Mouse (Mus musculus) C2C12 (cell line): Measurements from ENCODE around the gene Mitd1. TPM values are rescaled to one million over a fixed set of nuclear protein-coding genes. Genes with fewer than 3 reads are reported as not detected.

Experiments
- H3K27me3 ChIP-seq: one replicate; pipeline ENCODE4 v1.6.1; 2011; ENCODE audit not compliant: control insufficient read depth, insufficient read depth, insufficient read length
- H3K36me3 ChIP-seq: one replicate; pipeline ENCODE4 v1.6.1; 2011; ENCODE audit not compliant: control insufficient read depth, insufficient read depth
- H3K4me3 ChIP-seq: one replicate; pipeline ENCODE4 v1.5.1; 2011; ENCODE audit warnings: mild to moderate bottlenecking, control low read depth; ENCODE audit not compliant: poor library complexity, insufficient read depth, severe bottlenecking
- H3K79me2 ChIP-seq: one replicate; pipeline ENCODE4 v1.6.1; 2011; ENCODE audit not compliant: control insufficient read depth, insufficient read depth
- H3K79me3 ChIP-seq: one replicate; pipeline ENCODE4 v1.6.1; 2011; ENCODE audit warnings: low read depth, control low read depth
- H3ac ChIP-seq: one replicate; pipeline ENCODE3; 2011; ENCODE audit warnings: low read depth; ENCODE audit not compliant: control insufficient read depth, insufficient read length
- CEBPB ChIP-seq: IDR thresholded peaks from one replicate; pipeline ENCODE4 v1.6.1; 2011; ENCODE audit warnings: low read depth, mild to moderate bottlenecking, control low read depth, moderate library complexity
- CTCF ChIP-seq: IDR thresholded peaks from one replicate; pipeline ENCODE4 v1.5.1; 2011; ENCODE audit not compliant: control insufficient read depth, insufficient read depth, insufficient read length
- FOSL1 ChIP-seq: IDR thresholded peaks from one replicate; pipeline ENCODE4 v1.8.0; 2011; ENCODE audit warnings: mild to moderate bottlenecking, low read length; ENCODE audit not compliant: poor library complexity, insufficient read depth, severe bottlenecking
- MAX ChIP-seq: IDR thresholded peaks from one replicate; pipeline ENCODE4 v1.6.1; 2011; ENCODE audit warnings: mild to moderate bottlenecking, control low read depth
- MYOD1 ChIP-seq: IDR thresholded peaks from one replicate; pipeline ENCODE4 v1.6.1; 2011; ENCODE audit warnings: low read depth; ENCODE audit not compliant: control insufficient read depth, insufficient read length
- MYOG ChIP-seq: IDR thresholded peaks from one replicate; pipeline ENCODE4 v1.6.1; 2011; ENCODE audit not compliant: control insufficient read depth, insufficient read length; ENCODE audit errors: extremely low read depth
- USF1 ChIP-seq: IDR thresholded peaks from one replicate; pipeline ENCODE4 v1.6.1; 2011; ENCODE audit warnings: low read depth, mild to moderate bottlenecking, control low read depth, moderate library complexity
- polyA plus RNA-seq: library from polyadenylated mRNA; unstranded; fragments of >200 nt; fragmentation: generic; extraction: Trizol; gene quantifications from one replicate; pipeline ENCODE4 v1.2.1, GENCODE M21; 2012; ENCODE audit warnings: missing spikeins

The Mitd1 gene
- polyA plus RNA-seq, 1 experiment: 6.6 TPM

- Histone ChIP-seq H3K36me3 (peaks cover 32% of the 10 kb centered on the region), H3K4me3 (no peak overlapping the region), H3K27me3 (no peaks in the 10 kb centered on the region), H3ac (no peak overlapping the region), H3K79me3 (peaks cover 24% of the 10 kb centered on the region), H3K79me2 (peaks cover 44% of the 10 kb centered on the region)
- no peak for TF ChIP-seq USF1
- TF ChIP-seq MAX: no peak
- no peak for TF ChIP-seq CEBPB
- TF ChIP-seq MYOD1: no peak
- no peak for TF ChIP-seq MYOG
- TF ChIP-seq CTCF: no peak
- TF ChIP-seq FOSL1: no peak
Observed at GRCm38 (mm10) chr1:37891400-37891799, 1.2 kb upstream of the Mitd1 start.

- peaks cover 24% of the 10 kb centered on the region for H3K79me3 ChIP-seq
- peaks cover 16% of the 10 kb centered on the region for H3K36me3 ChIP-seq
- no peaks in the 10 kb centered on the region for H3K27me3 ChIP-seq
- no peak for TF ChIP-seq FOSL1
- no peak for TF ChIP-seq MAX
- no peak for TF ChIP-seq CTCF
- TF ChIP-seq CEBPB: no peak
- no peak for TF ChIP-seq MYOD1
- TF ChIP-seq USF1: no peak
- TF ChIP-seq MYOG: no peak
- peak overlapping the region; percentile 54 for H3ac ChIP-seq
- peak overlapping the region; percentile 87 for H3K4me3 ChIP-seq
- peaks cover 44% of the 10 kb centered on the region for H3K79me2 ChIP-seq
Observed at GRCm38 (mm10) chr1:37889206-37889605, 1.0 kb downstream of the Mitd1 start.

GRCm38 (mm10) chr1:37884451-37884850 lies 5.8 kb downstream of the Mitd1 start:
- Histone ChIP-seq H3ac (no peak overlapping the region), H3K79me2 (peaks cover 5% of the 10 kb centered on the region), H3K79me3 (no peaks in the 10 kb centered on the region), H3K4me3 (no peak overlapping the region), H3K27me3 (no peaks in the 10 kb centered on the region), H3K36me3 (peaks cover 27% of the 10 kb centered on the region)
- TF ChIP-seq MAX (no peak), MYOG (no peak), USF1 (no peak), MYOD1 (no peak), CEBPB (no peak), CTCF (no peak), FOSL1 (no peak)

GRCm38 (mm10) chr1:37883411-37883810 lies 6.8 kb downstream of the Mitd1 start:
- no peaks in the 10 kb centered on the region for H3K27me3 ChIP-seq
- no peak overlapping the region for H3ac ChIP-seq
- no peaks in the 10 kb centered on the region for H3K79me3 ChIP-seq
- H3K36me3 ChIP-seq: peaks cover 38% of the 10 kb centered on the region
- TF ChIP-seq USF1 (no peak), MAX (no peak), CEBPB (no peak), FOSL1 (no peak), CTCF (no peak), MYOG (no peak), MYOD1 (no peak)
- no peak overlapping the region for H3K4me3 ChIP-seq
- no peaks in the 10 kb centered on the region for H3K79me2 ChIP-seq

- Histone ChIP-seq H3ac (no peak overlapping the region), H3K79me3 (peaks cover 6% of the 10 kb centered on the region), H3K27me3 (no peaks in the 10 kb centered on the region), H3K4me3 (no peak overlapping the region), H3K36me3 (peaks cover 57% of the 10 kb centered on the region), H3K79me2 (peaks cover 19% of the 10 kb centered on the region)
- TF ChIP-seq USF1 (no peak), CTCF (no peak)
Observed at GRCm38 (mm10) chr1:37877736-37878460, 12.3 kb downstream of the Mitd1 start.

GRCm38 (mm10) chr1:37873157-37873556 lies 17.1 kb downstream of the Mitd1 start:
- H3K36me3 ChIP-seq: peaks cover 31% of the 10 kb centered on the region
- H3K79me2 ChIP-seq: peaks cover 23% of the 10 kb centered on the region
- peaks cover 6% of the 10 kb centered on the region for H3K79me3 ChIP-seq
- H3K27me3 ChIP-seq: no peaks in the 10 kb centered on the region
- peak overlapping the region; percentile 65 for H3ac ChIP-seq
- peak overlapping the region; percentile 54 for H3K4me3 ChIP-seq
- TF ChIP-seq USF1 (no peak), MYOD1 (no peak), FOSL1 (no peak), MAX (no peak), CEBPB (no peak), CTCF (no peak), MYOG (no peak)
